Mouse (Mus musculus): ENCODE data around the gene Lgi1. TPM values are rescaled to one million over a fixed set of nuclear protein-coding genes. Genes with fewer than 3 reads are reported as not detected.

Lgi1 gene
- polyA plus RNA-seq, 1 experiment from 2014 or later, result 0.69 TPM

- ATAC-seq (ENCODE audit: insufficient number of reproducible peaks, low FRiP score, low TSS enrichment, low read depth) (no peak), DNase-seq (ENCODE audit: low spot score) (no peak)
- Histone ChIP-seq H3K4me3 (ENCODE audit: low read depth, low read length) (no peak overlapping the region), H3K9ac (ENCODE audit: low read length) (no peak overlapping the region), H3K36me3 (ENCODE audit: control insufficient read depth, insufficient read depth, low read length) (no peaks in the 10 kb centered on the region), H3K27me3 (ENCODE audit: control insufficient read depth, insufficient read depth, low read length) (no peaks in the 10 kb centered on the region), H3K9me3 (ENCODE audit: control insufficient read depth, low read length) (no peaks in the 10 kb centered on the region), H3K4me1 (ENCODE audit: control insufficient read depth, insufficient read depth, low read length) (no peaks in the 10 kb centered on the region), H3K27ac (replicated peaks; ENCODE audit: low read depth, low read length) (no peak overlapping the region), H3K4me2 (ENCODE audit: low read depth, severe bottlenecking) (no peak overlapping the region)
- WGBS, result 93% methylated on average over 8 of the region's 8 CpGs
Observed at GRCm38 (mm10) chr19:38308116-38308515, 43.8 kb downstream of the Lgi1 start.

GRCm38 (mm10) chr19:38315099-38315498, 50.8 kb downstream of the Lgi1 start:
- Histone ChIP-seq H3K27ac (replicated peaks; ENCODE audit: low read depth, low read length) (no peak overlapping the region), H3K9ac (ENCODE audit: low read length) (no peak overlapping the region), H3K27me3 (ENCODE audit: control insufficient read depth, insufficient read depth, low read length) (no peaks in the 10 kb centered on the region), H3K4me2 (ENCODE audit: low read depth, severe bottlenecking) (no peak overlapping the region), H3K9me3 (ENCODE audit: control insufficient read depth, low read length) (no peaks in the 10 kb centered on the region; the same call in 1 of the 2 replicates), H3K4me3 (ENCODE audit: low read depth, low read length) (no peak overlapping the region), H3K36me3 (ENCODE audit: control insufficient read depth, insufficient read depth, low read length) (no peaks in the 10 kb centered on the region), H3K4me1 (ENCODE audit: control insufficient read depth, insufficient read depth, low read length) (no peaks in the 10 kb centered on the region)
- 91% methylated on average over 7 of the region's 7 CpGs for WGBS
- no peak for ATAC-seq (ENCODE audit: insufficient number of reproducible peaks, low FRiP score, low TSS enrichment, low read depth)
- DNase-seq (ENCODE audit: low spot score), result no peak

DNA sequence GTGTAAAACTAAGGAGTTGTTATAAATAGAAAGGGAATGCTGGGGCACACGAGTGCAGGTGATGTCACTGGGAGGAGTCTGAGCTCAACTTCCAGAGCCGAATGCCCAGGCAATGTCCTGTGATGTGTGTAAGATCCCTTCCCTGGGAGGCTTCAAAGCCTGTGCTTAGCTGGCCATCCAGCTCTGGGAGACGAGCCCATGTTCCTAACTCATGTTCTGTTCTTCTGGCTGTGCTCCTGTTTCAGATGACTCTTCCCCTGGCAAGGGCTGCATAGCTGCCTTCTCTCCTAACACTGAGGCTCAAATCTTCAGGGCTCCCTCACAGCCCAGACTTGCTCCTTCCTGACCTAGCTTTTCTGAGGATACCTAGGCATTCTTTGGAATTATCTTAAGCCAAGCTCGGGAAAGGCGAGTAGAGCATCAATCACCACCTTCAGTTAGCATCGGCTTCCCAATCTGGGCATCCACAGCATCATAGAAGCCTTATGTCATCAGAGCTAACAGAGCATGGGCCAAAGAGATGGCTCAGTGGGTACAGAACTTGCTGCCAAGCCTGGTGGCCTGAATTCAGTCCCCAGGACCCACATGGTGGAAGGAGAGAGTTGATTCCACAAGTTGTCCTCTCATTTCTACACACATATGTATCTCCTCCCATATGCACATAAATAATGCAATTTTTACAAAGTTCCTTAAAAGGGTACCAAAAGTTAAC, 52.4 kb downstream of the Lgi1 start:
- WGBS, result 79% methylated on average over 6 of the region's 6 CpGs

GRCm38 (mm10) chr19:38318308-38318707, 54.0 kb downstream of the Lgi1 start:
- no peaks in the 10 kb centered on the region for H3K27me3 ChIP-seq (ENCODE audit: control insufficient read depth, insufficient read depth, low read length)
- DNase-seq (ENCODE audit: low spot score) (no peak), ATAC-seq (ENCODE audit: insufficient number of reproducible peaks, low FRiP score, low TSS enrichment, low read depth) (no peak)
- no peak overlapping the region for H3K27ac ChIP-seq (replicated peaks; ENCODE audit: low read depth, low read length)
- H3K4me1 ChIP-seq (ENCODE audit: control insufficient read depth, insufficient read depth, low read length), result no peaks in the 10 kb centered on the region
- 88% methylated on average over 4 of the region's 4 CpGs for WGBS
- no peaks in the 10 kb centered on the region for H3K36me3 ChIP-seq (ENCODE audit: control insufficient read depth, insufficient read depth, low read length)
- no peak overlapping the region for H3K9ac ChIP-seq (ENCODE audit: low read length)
- no peak overlapping the region for H3K4me3 ChIP-seq (ENCODE audit: low read depth, low read length)
- no peak overlapping the region for H3K4me2 ChIP-seq (ENCODE audit: low read depth, severe bottlenecking)
- H3K9me3 ChIP-seq (ENCODE audit: control insufficient read depth, low read length), result no peaks in the 10 kb centered on the region; the same call in 1 of the 2 replicates

More for the DNA sequence above, 52.4 kb downstream of the Lgi1 start:
- H3K36me3 ChIP-seq (ENCODE audit: control insufficient read depth, insufficient read depth, low read length), result no peaks in the 10 kb centered on the region
- no peaks in the 10 kb centered on the region; the same call in 1 of the 2 replicates for H3K9me3 ChIP-seq (ENCODE audit: control insufficient read depth, low read length)
- no peak overlapping the region for H3K4me2 ChIP-seq (ENCODE audit: low read depth, severe bottlenecking)
- H3K4me1 ChIP-seq (ENCODE audit: control insufficient read depth, insufficient read depth, low read length), result no peaks in the 10 kb centered on the region
- no peak overlapping the region for H3K27ac ChIP-seq (replicated peaks; ENCODE audit: low read depth, low read length)
- no peak overlapping the region for H3K9ac ChIP-seq (ENCODE audit: low read length)
- no peak for ATAC-seq (ENCODE audit: insufficient number of reproducible peaks, low FRiP score, low TSS enrichment, low read depth)
- no peak for DNase-seq (ENCODE audit: low spot score)
- H3K4me3 ChIP-seq (ENCODE audit: low read depth, low read length), result no peak overlapping the region
- no peaks in the 10 kb centered on the region for H3K27me3 ChIP-seq (ENCODE audit: control insufficient read depth, insufficient read depth, low read length)

- 85% methylated on average over 4 of the region's 4 CpGs for WGBS
- DNase-seq (ENCODE audit: low spot score) (no peak), ATAC-seq (ENCODE audit: insufficient number of reproducible peaks, low FRiP score, low TSS enrichment, low read depth) (no peak)
- Histone ChIP-seq H3K4me1 (ENCODE audit: control insufficient read depth, insufficient read depth, low read length) (no peaks in the 10 kb centered on the region), H3K9me3 (ENCODE audit: control insufficient read depth, low read length) (no peaks in the 10 kb centered on the region; the same call in 1 of the 2 replicates), H3K4me2 (ENCODE audit: low read depth, severe bottlenecking) (no peak overlapping the region), H3K27me3 (ENCODE audit: control insufficient read depth, insufficient read depth, low read length) (no peaks in the 10 kb centered on the region), H3K9ac (ENCODE audit: low read length) (no peak overlapping the region), H3K36me3 (ENCODE audit: control insufficient read depth, insufficient read depth, low read length) (no peaks in the 10 kb centered on the region), H3K27ac (replicated peaks; ENCODE audit: low read depth, low read length) (no peak overlapping the region), H3K4me3 (ENCODE audit: low read depth, low read length) (no peak overlapping the region)
Observed at GRCm38 (mm10) chr19:38319168-38319567, 54.8 kb downstream of the Lgi1 start.

DNA sequence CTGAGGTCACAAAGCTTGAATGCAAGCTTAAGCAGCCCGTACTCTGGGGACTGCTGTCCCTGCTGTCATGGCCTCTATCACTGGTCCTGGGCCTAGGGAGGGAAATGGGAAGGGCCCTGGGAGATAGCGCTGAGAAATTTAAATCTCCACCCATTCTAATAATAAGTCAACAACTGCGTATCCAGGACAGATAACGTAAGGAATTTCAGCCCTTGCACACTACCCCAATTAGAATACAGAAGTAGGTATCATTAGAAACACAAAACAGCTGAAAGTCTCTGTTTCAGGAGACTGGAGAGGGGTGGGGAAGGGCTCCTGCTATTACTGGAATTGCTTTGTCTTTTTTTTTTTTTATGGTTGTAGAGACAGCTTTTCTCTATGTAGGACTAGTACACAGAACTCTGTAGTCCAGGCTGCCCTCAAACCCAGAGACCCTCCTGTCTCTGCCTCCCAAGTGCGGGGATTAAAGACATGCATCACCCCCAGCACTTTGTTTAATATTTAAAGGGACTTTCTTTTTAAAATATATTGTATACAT, 56.4 kb downstream of the Lgi1 start:
- no peaks in the 10 kb centered on the region; the same call in 1 of the 2 replicates for H3K9me3 ChIP-seq (ENCODE audit: control insufficient read depth, low read length)
- H3K4me3 ChIP-seq (ENCODE audit: low read depth, low read length), result no peak overlapping the region
- H3K4me1 ChIP-seq (ENCODE audit: control insufficient read depth, insufficient read depth, low read length), result no peaks in the 10 kb centered on the region
- no peaks in the 10 kb centered on the region for H3K27me3 ChIP-seq (ENCODE audit: control insufficient read depth, insufficient read depth, low read length)
- no peak overlapping the region for H3K27ac ChIP-seq (replicated peaks; ENCODE audit: low read depth, low read length)
- H3K4me2 ChIP-seq (ENCODE audit: low read depth, severe bottlenecking), result no peak overlapping the region
- ATAC-seq (ENCODE audit: insufficient number of reproducible peaks, low FRiP score, low TSS enrichment, low read depth), result no peak
- WGBS, result 84% methylated on average over 5 of the region's 5 CpGs
- no peak overlapping the region for H3K9ac ChIP-seq (ENCODE audit: low read length)
- no peak for DNase-seq (ENCODE audit: low spot score)
- H3K36me3 ChIP-seq (ENCODE audit: control insufficient read depth, insufficient read depth, low read length), result no peaks in the 10 kb centered on the region

GRCm38 (mm10) chr19:38323726-38324125, 59.4 kb downstream of the Lgi1 start:
- DNase-seq (ENCODE audit: low spot score) (no peak), ATAC-seq (ENCODE audit: insufficient number of reproducible peaks, low FRiP score, low TSS enrichment, low read depth) (no peak)
- Histone ChIP-seq H3K9me3 (ENCODE audit: control insufficient read depth, low read length) (no peaks in the 10 kb centered on the region), H3K27me3 (ENCODE audit: control insufficient read depth, insufficient read depth, low read length) (no peaks in the 10 kb centered on the region), H3K36me3 (ENCODE audit: control insufficient read depth, insufficient read depth, low read length) (no peaks in the 10 kb centered on the region), H3K4me1 (ENCODE audit: control insufficient read depth, insufficient read depth, low read length) (no peaks in the 10 kb centered on the region), H3K9ac (ENCODE audit: low read length) (no peak overlapping the region), H3K4me2 (ENCODE audit: low read depth, severe bottlenecking) (no peak overlapping the region), H3K4me3 (ENCODE audit: low read depth, low read length) (no peak overlapping the region), H3K27ac (replicated peaks; ENCODE audit: low read depth, low read length) (no peak overlapping the region)

- Histone ChIP-seq H3K4me3 (ENCODE audit: low read depth, low read length) (no peak overlapping the region), H3K36me3 (ENCODE audit: control insufficient read depth, insufficient read depth, low read length) (no peaks in the 10 kb centered on the region), H3K4me2 (ENCODE audit: low read depth, severe bottlenecking) (no peak overlapping the region), H3K27ac (replicated peaks; ENCODE audit: low read depth, low read length) (no peak overlapping the region), H3K9ac (ENCODE audit: low read length) (no peak overlapping the region), H3K27me3 (ENCODE audit: control insufficient read depth, insufficient read depth, low read length) (no peaks in the 10 kb centered on the region), H3K4me1 (ENCODE audit: control insufficient read depth, insufficient read depth, low read length) (no peaks in the 10 kb centered on the region), H3K9me3 (ENCODE audit: control insufficient read depth, low read length) (no peaks in the 10 kb centered on the region)
- 46% methylated on average over 10 of the region's 10 CpGs for WGBS
- DNase-seq (ENCODE audit: low spot score) (peak; percentile 58), ATAC-seq (ENCODE audit: insufficient number of reproducible peaks, low FRiP score, low TSS enrichment, low read depth) (no peak)
Observed at GRCm38 (mm10) chr19:38324147-38325028, 60.1 kb downstream of the Lgi1 start.
